Mouse (Mus musculus) bone marrow macrophage, adult 2 months (primary cell): ENCODE measurements around the gene Donson. TPM values are rescaled to one million over a fixed set of nuclear protein-coding genes. Genes with fewer than 3 reads are reported as not detected.

Experiments used
- H3K27ac ChIP-seq: 2 replicates; pipeline ENCODE4 v1.5.1; 2012; ENCODE audit warnings: low read depth, low read length; ENCODE audit not compliant: insufficient read depth
- H3K4me1 ChIP-seq: 2 replicates; pipeline ENCODE4 v1.6.1; 2012; ENCODE audit warnings: low read length; ENCODE audit not compliant: control insufficient read depth, insufficient read depth
- H3K4me3 ChIP-seq: 2 replicates; pipeline ENCODE4 v1.5.1; 2012; ENCODE audit warnings: mild to moderate bottlenecking, low read length, moderate library complexity; ENCODE audit not compliant: insufficient read depth
- CTCF ChIP-seq: IDR thresholded peaks from 2 replicates; pipeline ENCODE4 v1.5.1; 2012; ENCODE audit warnings: low read depth, mild to moderate bottlenecking, low read length, moderate library complexity
- POLR2A ChIP-seq: IDR thresholded peaks from 2 replicates; pipeline ENCODE4 v1.6.1; 2012; ENCODE audit warnings: mild to moderate bottlenecking, low read depth, low read length, borderline replicate concordance
- polyA plus RNA-seq: library from polyadenylated mRNA; stranded (reverse); fragments of >200 nt; gene quantifications from 2 replicates; pipeline ENCODE4 v1.2.4, GENCODE M21; 2012; ENCODE audit not compliant: missing spikeins, insufficient read depth, insufficient read length

Gene Donson
- polyA plus RNA-seq, 1 experiment: 14.5 TPM

- H3K4me1 ChIP-seq: no peaks in the 10 kb centered on the region
- H3K4me3 ChIP-seq: no peak overlapping the region
- no peak overlapping the region for H3K27ac ChIP-seq
- TF ChIP-seq CTCF (no peak), POLR2A (no peak)
These were observed 27.2 kb downstream of the Donson start for GRCm38 (mm10) chr16:91661397-91661796.

GRCm38 (mm10) chr16:91659798-91660197 is 28.8 kb downstream of the Donson start:
- no peaks in the 10 kb centered on the region for H3K4me1 ChIP-seq
- TF ChIP-seq POLR2A (no peak), CTCF (no peak)
- H3K27ac ChIP-seq: no peak overlapping the region
- no peak overlapping the region for H3K4me3 ChIP-seq

GRCm38 (mm10) chr16:91658471-91658870 is 30.1 kb downstream of the Donson start:
- H3K4me1 ChIP-seq: no peaks in the 10 kb centered on the region
- no peak overlapping the region for H3K27ac ChIP-seq
- TF ChIP-seq POLR2A (no peak), CTCF (no peak)
- no peak overlapping the region for H3K4me3 ChIP-seq

DNA sequence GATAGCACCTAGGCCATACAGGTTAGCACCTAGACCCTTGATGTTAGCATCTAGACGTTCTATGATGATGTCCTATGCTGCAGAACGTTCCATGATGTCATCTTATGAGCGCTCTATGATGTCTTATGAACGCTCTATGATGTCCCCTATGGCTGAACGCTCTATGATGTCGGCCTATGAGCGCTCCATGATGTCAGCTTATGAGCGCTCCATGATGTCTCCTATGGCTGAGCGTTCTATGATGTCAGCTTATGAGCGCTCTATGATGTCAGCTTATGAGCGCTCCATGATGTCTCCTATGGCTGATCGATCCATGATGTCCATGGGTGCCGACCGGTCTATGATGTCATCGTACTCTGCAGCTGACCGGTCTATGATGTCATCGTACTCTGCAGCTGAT is 31.3 kb downstream of the Donson start:
- H3K4me3 ChIP-seq: no peak overlapping the region
- H3K4me1 ChIP-seq: peaks cover 2% of the 10 kb centered on the region; the same call in 1 of the 2 replicates
- TF ChIP-seq CTCF (no peak), POLR2A (no peak)
- H3K27ac ChIP-seq: no peak overlapping the region

DNA sequence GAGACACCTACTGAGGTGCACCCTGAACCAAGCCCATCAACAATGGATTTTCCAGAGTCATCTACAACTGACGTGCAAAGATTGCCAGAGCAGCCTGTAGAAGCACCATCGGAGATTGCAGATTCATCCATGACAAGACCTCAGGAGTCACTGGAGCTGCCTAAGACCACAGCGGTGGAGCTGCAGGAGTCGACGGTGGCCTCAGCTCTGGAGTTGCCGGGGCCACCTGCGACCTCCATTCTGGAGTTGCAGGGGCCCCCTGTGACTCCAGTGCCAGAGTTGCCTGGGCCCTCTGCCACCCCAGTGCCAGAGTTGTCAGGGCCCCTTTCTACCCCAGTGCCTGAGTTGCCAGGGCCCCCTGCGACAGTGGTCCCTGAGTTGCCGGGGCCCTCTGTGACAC is 33.3 kb downstream of the Donson start:
- TF ChIP-seq CTCF (no peak), POLR2A (no peak)
- peaks cover 4% of the 10 kb centered on the region; the same call in 1 of the 2 replicates for H3K4me1 ChIP-seq
- H3K27ac ChIP-seq: no peak overlapping the region
- H3K4me3 ChIP-seq: no peak overlapping the region

- H3K4me1 ChIP-seq: peaks cover 6% of the 10 kb centered on the region
- H3K4me3 ChIP-seq: no peak overlapping the region
- no peak for TF ChIP-seq CTCF
- no peak for TF ChIP-seq POLR2A
- no peak overlapping the region for H3K27ac ChIP-seq
These were observed 36.4 kb downstream of the Donson start for GRCm38 (mm10) chr16:91652191-91652590.

- no peak overlapping the region for H3K4me3 ChIP-seq
- H3K27ac ChIP-seq: no peak overlapping the region
- no peak for TF ChIP-seq POLR2A
- no peak for TF ChIP-seq CTCF
These were observed 38.8 kb downstream of the Donson start for GRCm38 (mm10) chr16:91649781-91650180.

GRCm38 (mm10) chr16:91649246-91649645 is 39.3 kb downstream of the Donson start:
- TF ChIP-seq POLR2A (no peak), CTCF (no peak)
- Histone ChIP-seq H3K4me3 (peak overlapping the region; percentile 49), H3K4me1 (peaks cover 14% of the 10 kb centered on the region), H3K27ac (no peak overlapping the region)

More at GRCm38 (mm10) chr16:91649781-91650180, 38.8 kb downstream of the Donson start:
- H3K4me1 ChIP-seq: peaks cover 9% of the 10 kb centered on the region

DNA sequence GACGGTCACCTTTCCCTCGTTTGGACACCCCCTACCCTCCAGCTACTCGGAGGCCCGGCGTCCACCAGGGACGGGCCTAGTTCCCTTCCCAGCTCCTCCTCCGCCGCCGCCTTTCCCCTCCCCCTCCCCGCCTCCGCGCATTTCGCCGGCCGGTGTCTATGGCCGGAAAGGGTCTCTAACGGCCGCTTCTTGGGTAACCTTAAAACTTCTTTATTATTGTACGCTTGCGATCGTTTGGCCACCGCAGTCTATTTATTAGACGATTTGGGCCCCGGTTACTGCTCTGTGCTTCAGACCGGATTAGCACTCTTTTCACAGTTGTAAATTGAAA is 40.4 kb downstream of the Donson start:
- peak overlapping the region; percentile 88 for H3K4me3 ChIP-seq
- peaks cover 15% of the 10 kb centered on the region for H3K4me1 ChIP-seq
- TF ChIP-seq CTCF (no peak), POLR2A (no peak)
- H3K27ac ChIP-seq: peak overlapping the region; percentile 97

- peak within 1 kb of the TSS; percentile 88 for H3K4me3 ChIP-seq
- H3K4me1 ChIP-seq: peaks cover 15% of the 10 kb centered on the region
- peak within 1 kb of the TSS; percentile 99 for H3K27ac ChIP-seq
- TF ChIP-seq CTCF (no peak), POLR2A (peak; percentile 84; the same call in 1 of the 2 replicates)
These were observed 40.9 kb downstream of the Donson start, which contains the start of gene Son for GRCm38 (mm10) chr16:91647461-91648219. Gene Son (plus strand): TSS chr16:91647506.
